Mouse (Mus musculus) B cell, adult 62 days (primary cell): ENCODE measurements around the gene Ciz1. TPM values are rescaled to one million over a fixed set of nuclear protein-coding genes. Genes with fewer than 3 reads are reported as not detected.

Experiments
- total RNA-seq: library from RNA; stranded (reverse); gene quantifications from 4 replicates; pipeline ENCODE4 v1.2.4, GENCODE M21; 2023

Gene Ciz1
- 129 to 145 TPM (median 135 TPM) in 4 replicates for total RNA-seq

DNA sequence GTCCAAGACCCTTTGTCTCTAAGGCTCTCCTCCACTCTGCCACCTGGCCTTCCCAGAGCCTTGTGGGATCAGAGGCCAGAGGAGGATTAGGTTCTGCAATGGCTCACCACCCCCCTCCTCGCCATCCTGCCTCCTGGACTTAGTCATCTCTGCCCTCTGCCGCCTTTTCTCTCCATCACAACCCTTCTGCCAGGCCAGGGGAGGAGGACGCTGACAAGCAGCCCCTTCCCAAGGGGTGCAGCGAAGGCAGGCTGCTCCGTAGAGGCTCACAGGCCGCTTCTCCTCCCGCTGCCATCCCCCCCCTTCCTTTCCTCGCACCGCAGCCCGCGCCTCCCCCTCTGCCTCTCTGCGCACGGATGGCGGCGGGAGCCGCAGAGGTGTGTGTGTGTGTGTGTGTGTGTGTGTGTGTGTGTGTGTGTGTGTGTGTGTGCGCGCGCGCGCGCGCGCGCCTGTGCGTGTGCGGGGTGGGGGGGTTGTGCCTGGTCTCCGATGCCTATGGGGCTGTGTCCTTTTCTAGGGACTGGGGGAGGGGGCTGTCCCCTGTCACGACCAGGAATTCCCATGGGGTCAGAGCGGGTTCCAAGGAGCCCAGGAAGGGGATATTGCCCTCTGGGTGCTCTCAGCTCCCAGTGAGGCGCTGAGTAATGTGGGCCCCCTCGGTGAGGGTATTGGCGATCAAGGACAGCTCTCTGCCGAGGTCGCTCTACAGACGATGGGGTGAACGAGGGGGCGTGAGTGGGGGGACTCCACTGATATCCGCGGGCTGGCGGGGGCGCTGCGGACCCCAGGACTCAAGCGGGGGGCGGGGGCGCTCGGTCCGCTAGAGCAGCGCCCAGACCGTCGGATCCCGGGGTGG is at the start of gene Ciz1:
Gene Ciz1, plus strand, starts transcription at position 177 of the 856 bp plus-strand sequence.

GRCm38 (mm10) chr2:32353007-32353542 is 948 bp downstream of the Ciz1 start, which contains the start of gene Dnm1:
TSS of gene Dnm1 (minus strand) at chr2:32353338.

DNA sequence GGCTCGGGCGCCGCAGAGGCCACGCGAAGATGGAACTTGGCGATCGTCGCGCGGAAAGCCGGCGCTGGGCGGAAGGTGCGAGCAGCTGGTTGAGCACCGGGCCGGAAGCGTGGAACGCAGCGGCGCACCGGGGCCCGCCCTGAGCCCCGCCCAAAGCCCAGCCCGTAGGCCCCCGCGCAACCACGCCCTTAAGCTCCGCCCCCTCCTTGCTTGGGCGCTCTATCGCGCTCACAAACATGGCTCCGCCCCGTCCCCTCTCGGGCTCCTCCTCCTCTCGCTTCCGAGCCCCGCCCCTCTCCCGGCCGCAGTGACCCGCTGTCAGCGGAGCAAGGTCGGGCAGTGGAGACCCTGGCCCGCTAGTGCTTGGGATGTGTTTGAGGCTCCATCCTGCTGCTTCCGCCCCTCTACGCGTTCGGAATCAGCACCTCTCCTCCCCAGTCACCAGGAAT is 29.7 kb downstream of the Ciz1 start, which contains the start of gene 1110008P14Rik:
Gene 1110008P14Rik, minus strand, starts transcription at position 164 of the 449 bp plus-strand sequence.

GRCm38 (mm10) chr2:32387706-32388490 is 35.8 kb downstream of the Ciz1 start, which contains the start of gene Lcn2:
TSS of gene Lcn2 (minus strand) at chr2:32388252.

GRCm38 (mm10) chr2:32395484-32395945 is 43.4 kb downstream of the Ciz1 start, which contains the start of gene Ptges2:
TSS of gene Ptges2 (plus strand) at chr2:32395896.

Other genes with a start within 250 kb of the Ciz1 start
- gene Prrc2b, start 201.2 kb upstream of the Ciz1 start, total RNA-seq, result 94.0 to 99.1 TPM (median 96.9 TPM) in 4 replicates
- 16.1 to 20.4 TPM (median 18.2 TPM) in 4 replicates for gene Pomt1, start 115.7 kb upstream of the Ciz1 start, total RNA-seq
- 120 to 136 TPM (median 126 TPM) in 4 replicates for gene Uck1, start 92.2 kb upstream of the Ciz1 start, total RNA-seq
- 60.2 to 74.9 TPM (median 69.9 TPM) in 4 replicates for gene Golga2, start 64.9 kb upstream of the Ciz1 start, total RNA-seq
- gene Swi5, start 64.3 kb upstream of the Ciz1 start, total RNA-seq, result 75.2 to 96.3 TPM (median 76.7 TPM) in 4 replicates
- 0.53 TPM in 1 of 4 replicates, not detected in the others for gene Dnm1, start 1.0 kb downstream of the Ciz1 start, total RNA-seq
- 45.9 to 49.6 TPM (median 48.1 TPM) in 4 replicates for gene 1110008P14Rik, start 29.6 kb downstream of the Ciz1 start, total RNA-seq
- 1.1 to 2.4 TPM (median 2.2 TPM) in 3 of 4 replicates, not detected in the other for gene Lcn2, start 35.9 kb downstream of the Ciz1 start, total RNA-seq
- 7.4 to 9.9 TPM (median 9.3 TPM) in 4 replicates for gene Ptges2, start 43.6 kb downstream of the Ciz1 start, total RNA-seq
- 4.3 to 4.8 TPM (median 4.6 TPM) in 4 replicates for gene Naif1, start 98.1 kb downstream of the Ciz1 start, total RNA-seq
- gene Slc25a25, start 99.1 kb downstream of the Ciz1 start, total RNA-seq, result 38.8 to 45.2 TPM (median 41.0 TPM) in 4 replicates
- 67.0 to 70.2 TPM (median 68.4 TPM) in 4 replicates for gene Fam102a, start 183.0 kb downstream of the Ciz1 start, total RNA-seq
- gene Dpm2, start 218.5 kb downstream of the Ciz1 start, total RNA-seq, result 51.3 to 67.8 TPM (median 59.1 TPM) in 4 replicates
- gene Pip5kl1, start 222.5 kb downstream of the Ciz1 start, total RNA-seq, result 0.57 to 2.8 TPM (median 1.4 TPM) in 4 replicates
- gene 9430097D07Rik, start 223.4 kb downstream of the Ciz1 start, total RNA-seq, result not detected in 4 replicates
- 59.5 to 63.4 TPM (median 60.8 TPM) in 4 replicates for gene St6galnac4, start 234.8 kb downstream of the Ciz1 start, total RNA-seq
- gene St6galnac6, start 247.4 kb downstream of the Ciz1 start, total RNA-seq, result 6.1 to 11.7 TPM (median 8.8 TPM) in 4 replicates